Comparison of ENCODE assay signal across 27 mouse cellular contexts in genomic region chr5:111613687-111614086, GRCm38 (mm10).
A peak's percentile ranks its signal among the peaks of the same experiment; 100 is the strongest.
DNase-seq lines count a peak whose midpoint lies in the region; ATAC-seq and TF ChIP-seq lines count a peak whose summit lies in the region.
"Had no signal": no experiment of that assay in that cellular context is flagged by ENCODE, and none has a peak within 500 bp of the region (broad histone marks: within the 10 kb centered on the region; RNA-seq: fewer than 3 reads in every experiment).

No protein-coding gene starts in this region.

- no peak overlapping the region for H3K9ac ChIP-seq in heart, postnatal 0 days (replicated peaks; ENCODE audit: low read depth, low read length)
- H3K9ac ChIP-seq in embryonic facial prominence, embryonic 11.5 days (replicated peaks; ENCODE audit: low read length): no peak overlapping the region
- H3K9ac ChIP-seq in embryonic facial prominence, embryonic 13.5 days: no peak overlapping the region
- H3K9ac ChIP-seq: forebrain, postnatal 0 days; heart, embryonic 12.5 days; hindbrain, embryonic 15.5 days; midbrain, embryonic 12.5 days; neural tube, embryonic 13.5 days had no signal

- TF ChIP-seq EP300 in heart, postnatal 0 days (IDR thresholded peaks at IDR 0.05; ENCODE audit: low read depth): no peak

- H3K27me3 ChIP-seq in heart, postnatal 0 days (ENCODE audit: control insufficient read depth, insufficient read depth, low read length): peaks cover 21% of the 10 kb centered on the region; the same call in 1 of the 2 replicates
- H3K27me3 ChIP-seq in embryonic facial prominence, embryonic 11.5 days (ENCODE audit: control insufficient read depth, insufficient read depth, low read length): no peaks in the 10 kb centered on the region
- H3K27me3 ChIP-seq in embryonic facial prominence, embryonic 13.5 days: no peaks in the 10 kb centered on the region
- H3K27me3 ChIP-seq: hindbrain, embryonic 15.5 days; midbrain, embryonic 12.5 days had no signal

- H3K27ac ChIP-seq in heart, postnatal 0 days (ENCODE audit: low read depth): no peak overlapping the region
- H3K27ac ChIP-seq in embryonic facial prominence, embryonic 11.5 days (replicated peaks; ENCODE audit: low read depth, low read length): no peak overlapping the region
- H3K27ac ChIP-seq in embryonic facial prominence, embryonic 13.5 days: no peak overlapping the region
- H3K27ac ChIP-seq: hindbrain, embryonic 15.5 days; kidney, postnatal 0 days; midbrain, embryonic 12.5 days; neural tube, embryonic 13.5 days had no signal

- H3K4me1 ChIP-seq in heart, postnatal 0 days (ENCODE audit: control insufficient read depth, insufficient read depth): no peaks in the 10 kb centered on the region
- H3K4me1 ChIP-seq in lung, adult 2 months (ENCODE audit: control insufficient read depth, insufficient read depth, low read length): no peaks in the 10 kb centered on the region
- H3K4me1 ChIP-seq in embryonic facial prominence, embryonic 11.5 days (ENCODE audit: control insufficient read depth, insufficient read depth, low read length): 0 out of 2 replicates have a peak, but pooled peaks cover 3% of the 10 kb centered on the region
- peaks cover 36% of the 10 kb centered on the region for H3K4me1 ChIP-seq in embryonic facial prominence, embryonic 13.5 days
- H3K4me1 ChIP-seq: heart, embryonic 12.5 days; hindbrain, embryonic 15.5 days; midbrain, embryonic 12.5 days; neural tube, embryonic 13.5 days had no signal

- 0 out of 2 replicates have a peak, but pooled peaks cover 4% of the 10 kb centered on the region for H3K9me3 ChIP-seq in heart, postnatal 0 days (replicated peaks; ENCODE audit: control insufficient read depth, low read length)
- H3K9me3 ChIP-seq in embryonic facial prominence, embryonic 11.5 days (replicated peaks; ENCODE audit: control insufficient read depth, low read length): no peaks in the 10 kb centered on the region
- peaks cover 6% of the 10 kb centered on the region; the same call in 1 of the 2 replicates for H3K9me3 ChIP-seq in embryonic facial prominence, embryonic 13.5 days
- H3K9me3 ChIP-seq: midbrain, embryonic 12.5 days had no signal

- ATAC-seq in heart, postnatal 0 days (ENCODE audit: insufficient read depth, low read depth): no peak
- ATAC-seq in embryonic facial prominence, embryonic 11.5 days (replicated peaks; ENCODE audit: insufficient number of reproducible peaks, low FRiP score, low TSS enrichment, low read depth): peak; percentile 47; the same call in 1 of the 2 replicates
- ATAC-seq in embryonic facial prominence, embryonic 13.5 days (ENCODE audit: insufficient number of reproducible peaks, insufficient read depth, low FRiP score, low TSS enrichment, low read depth): peak; percentile 44; the same call in 1 of the 2 replicates
- ATAC-seq: forebrain, postnatal 0 days had no signal

- DNase-seq in heart, postnatal 0 days (ENCODE audit: low spot score): no peak
- no peak for DNase-seq in heart, adult 18-20 months
- DNase-seq in lung, adult 2 months: no peak
- DNase-seq in lung, postnatal 25 days (ENCODE audit: low spot score): no peak
- DNase-seq in embryonic facial prominence, embryonic 11.5 days (ENCODE audit: low spot score): peak; percentile 64
- DNase-seq in testis, postnatal 14 days (ENCODE audit: low spot score): no peak
- DNase-seq in testis, postnatal 10 days (ENCODE audit: low spot score): no peak
- DNase-seq: adrenal gland, adult 2 months; adrenal gland, postnatal 36 days; B cell, adult 2 months; cerebellum, adult 18-20 months; cerebellum, postnatal 10 days; forebrain, postnatal 0 days; gastrocnemius, postnatal 14 days; heart, postnatal 10 days; kidney, adult 8-10 months; kidney, postnatal 4 days; liver; lung, postnatal 14 days; right cerebral cortex, postnatal 4 days; thymus, postnatal 14 days had no signal

- no peak for TF ChIP-seq POLR2A in lung, adult 2 months (IDR thresholded peaks at IDR 0.05; ENCODE audit: borderline replicate concordance, extremely low read depth, low read depth, low read length)

- no peaks in the 10 kb centered on the region for H3K36me3 ChIP-seq in heart, postnatal 0 days (replicated peaks; ENCODE audit: control insufficient read depth, insufficient read depth, low read length)
- H3K36me3 ChIP-seq in embryonic facial prominence, embryonic 11.5 days (replicated peaks; ENCODE audit: control insufficient read depth, insufficient read depth, low read depth, low read length): no peaks in the 10 kb centered on the region
- H3K36me3 ChIP-seq in embryonic facial prominence, embryonic 13.5 days: no peaks in the 10 kb centered on the region
- H3K36me3 ChIP-seq: heart, embryonic 12.5 days; hindbrain, embryonic 15.5 days; midbrain, embryonic 12.5 days; neural tube, embryonic 13.5 days had no signal

- WGBS in heart, postnatal 0 days: 25% methylated on average over 1 of the region's 1 CpGs
- 31% methylated on average over 1 of the region's 1 CpGs for WGBS in lung, adult 2 months
- WGBS in embryonic facial prominence, embryonic 11.5 days: 14% methylated on average over 1 of the region's 1 CpGs
- 19% methylated on average over 1 of the region's 1 CpGs for WGBS in embryonic facial prominence, embryonic 13.5 days

- TF ChIP-seq CTCF in heart, postnatal 0 days (IDR thresholded peaks at IDR 0.05; ENCODE audit: low read depth): peak; percentile 23; the same call in 1 of the 2 replicates
- TF ChIP-seq CTCF in lung, adult 2 months (IDR thresholded peaks at IDR 0.05; ENCODE audit: insufficient read depth, low read length): 0 out of 2 replicates have a peak, but pooled peaks have one; percentile 3

- no peak overlapping the region for H3K4me3 ChIP-seq in heart, postnatal 0 days (ENCODE audit: low read depth, low read length)
- H3K4me3 ChIP-seq in lung, adult 2 months (replicated peaks; ENCODE audit: extremely low read depth, low read depth, low read length): no peak overlapping the region
- H3K4me3 ChIP-seq in embryonic facial prominence, embryonic 11.5 days (ENCODE audit: low read depth, low read length): no peak overlapping the region
- no peak overlapping the region for H3K4me3 ChIP-seq in embryonic facial prominence, embryonic 13.5 days
- H3K4me3 ChIP-seq: heart, embryonic 12.5 days; hindbrain, embryonic 15.5 days; midbrain, embryonic 12.5 days; neural tube, embryonic 13.5 days had no signal

- no peak overlapping the region for H3K4me2 ChIP-seq in heart, postnatal 0 days (ENCODE audit: low read depth, low read length)
- H3K4me2 ChIP-seq in embryonic facial prominence, embryonic 11.5 days (ENCODE audit: low read depth, low read length): no peak overlapping the region
- no peak overlapping the region; the same call in 1 of the 2 replicates for H3K4me2 ChIP-seq in embryonic facial prominence, embryonic 13.5 days
- H3K4me2 ChIP-seq: heart, embryonic 12.5 days; hindbrain, embryonic 15.5 days; midbrain, embryonic 12.5 days; neural tube, embryonic 13.5 days had no signal
